Mouse (Mus musculus) MN1 (cell line): ENCODE data around the gene Rhoh.

ENCODE experiments used
- DNase-seq: peaks from one replicate; pipeline ENCODE4 v3.0.0-alpha.2; 2016; ENCODE audit warnings: low spot score

Gene Rhoh

GRCm38 (mm10) chr5:65861154-65861944, at the start of gene Rhoh:
Rhoh (plus strand) TSS chr5:65861213.
- no peak for DNase-seq

DNA sequence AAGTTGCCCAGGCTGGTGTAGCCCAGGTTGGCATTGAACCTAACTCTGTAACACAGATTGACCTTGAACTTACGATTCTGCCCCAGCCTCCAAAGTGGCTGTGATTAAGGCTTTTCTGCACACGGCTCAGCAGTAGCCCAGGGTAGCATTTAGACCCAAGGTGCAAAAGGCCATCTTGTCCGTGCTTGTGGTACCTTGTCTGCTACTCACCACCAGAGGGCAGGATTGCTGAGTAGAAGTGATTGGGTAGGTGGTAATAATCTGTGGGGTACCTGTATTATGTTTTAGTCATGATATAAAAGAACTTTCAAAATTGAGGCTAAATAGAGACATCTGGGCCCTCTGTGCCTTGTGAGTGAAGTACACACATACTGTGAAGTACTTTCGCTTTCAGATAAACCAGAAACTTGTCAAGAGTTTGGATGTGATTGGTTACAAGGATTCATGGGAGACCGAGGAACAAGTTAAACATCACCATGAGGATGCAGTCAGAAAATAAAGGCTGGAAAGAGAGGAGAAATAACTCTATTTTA, 37.3 kb upstream of the Rhoh start:
- DNase-seq = peak; percentile 7

- DNase-seq = no peak
These were observed 34.5 kb upstream of the Rhoh start for GRCm38 (mm10) chr5:65826476-65826875.

GRCm38 (mm10) chr5:65827102-65827501, 33.9 kb upstream of the Rhoh start:
- DNase-seq = no peak

DNA sequence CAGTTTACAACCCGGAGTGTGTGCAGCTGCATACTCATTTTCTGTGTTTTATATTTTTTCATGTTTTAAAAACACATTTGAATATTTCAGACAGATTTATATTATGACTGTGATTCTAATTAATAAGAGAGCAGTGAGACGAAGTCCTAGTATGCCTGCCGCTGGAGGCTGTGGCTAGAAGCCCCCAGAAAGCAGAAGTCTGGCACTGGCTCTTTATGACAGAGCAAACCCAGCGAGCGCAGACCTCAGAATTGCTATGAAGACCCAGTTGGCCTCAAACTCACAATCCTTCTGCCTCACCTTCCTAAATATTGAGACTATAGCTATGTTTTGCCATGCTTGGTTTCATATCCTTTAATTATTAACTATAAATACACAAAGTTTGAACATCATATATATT, 32.8 kb upstream of the Rhoh start:
- DNase-seq = no peak

- no peak for DNase-seq
These were observed 32.0 kb upstream of the Rhoh start for GRCm38 (mm10) chr5:65829059-65829458.

DNA sequence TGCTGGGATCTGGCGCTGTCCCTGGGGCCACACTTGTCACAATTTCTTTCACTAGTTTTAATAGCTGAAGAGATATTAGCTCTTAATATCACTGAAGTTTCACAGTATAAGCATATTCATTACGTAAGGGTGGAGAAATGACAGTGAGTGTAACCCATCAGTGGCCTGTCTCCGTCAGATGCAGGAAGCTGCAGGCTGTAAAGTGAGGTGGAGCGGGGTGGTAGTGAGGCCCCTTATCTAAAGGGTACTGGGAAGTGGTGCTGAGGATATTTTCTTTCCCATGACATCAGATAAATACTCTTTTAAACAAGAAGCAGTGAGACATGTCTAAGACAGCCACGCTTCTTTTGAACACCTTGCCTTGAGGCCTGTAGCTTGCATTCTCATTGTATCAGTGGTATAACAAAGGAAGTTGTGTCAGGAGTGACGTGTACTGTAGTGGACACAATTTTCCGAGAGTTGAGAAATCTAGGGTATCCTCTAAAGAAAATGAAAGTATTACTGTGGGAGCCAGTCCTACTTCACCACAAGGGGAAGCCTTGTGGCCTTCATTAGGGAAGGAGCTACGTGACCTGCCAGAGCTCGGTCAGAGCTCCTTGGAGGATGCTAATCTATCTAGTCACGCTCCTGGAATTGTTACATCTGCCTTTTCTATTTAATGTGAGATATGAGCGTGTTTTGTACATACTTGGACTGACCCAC, 28.9 kb upstream of the Rhoh start:
- DNase-seq = no peak

- DNase-seq = no peak
These were observed 27.9 kb upstream of the Rhoh start for GRCm38 (mm10) chr5:65833092-65833491.

- DNase-seq = no peak
These were observed 27.1 kb upstream of the Rhoh start for GRCm38 (mm10) chr5:65833766-65834498.

- DNase-seq = no peak
These were observed 23.0 kb upstream of the Rhoh start for GRCm38 (mm10) chr5:65838053-65838452.

- no peak for DNase-seq
These were observed 18.1 kb upstream of the Rhoh start for GRCm38 (mm10) chr5:65842947-65843346.

DNA sequence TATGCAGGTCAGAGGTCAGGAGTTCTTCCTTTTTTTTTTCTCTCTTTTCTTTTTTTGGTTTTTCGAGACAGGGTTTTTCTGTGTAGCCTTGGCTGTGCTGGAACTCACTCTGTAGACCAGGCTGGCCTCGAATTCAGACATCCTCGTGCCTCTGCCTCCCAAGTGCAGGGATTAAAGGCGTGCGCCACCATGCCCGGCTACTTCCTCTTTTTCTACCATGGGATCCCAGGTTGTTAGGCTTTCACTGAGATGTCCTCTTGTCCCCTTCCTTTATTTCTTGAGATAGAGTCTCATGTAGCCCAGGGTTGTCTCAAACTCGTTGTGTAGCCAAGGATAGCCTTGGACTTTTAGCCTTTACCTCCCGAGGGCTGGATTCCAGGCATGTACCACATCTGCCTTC, 14.5 kb upstream of the Rhoh start:
- no peak for DNase-seq

DNA sequence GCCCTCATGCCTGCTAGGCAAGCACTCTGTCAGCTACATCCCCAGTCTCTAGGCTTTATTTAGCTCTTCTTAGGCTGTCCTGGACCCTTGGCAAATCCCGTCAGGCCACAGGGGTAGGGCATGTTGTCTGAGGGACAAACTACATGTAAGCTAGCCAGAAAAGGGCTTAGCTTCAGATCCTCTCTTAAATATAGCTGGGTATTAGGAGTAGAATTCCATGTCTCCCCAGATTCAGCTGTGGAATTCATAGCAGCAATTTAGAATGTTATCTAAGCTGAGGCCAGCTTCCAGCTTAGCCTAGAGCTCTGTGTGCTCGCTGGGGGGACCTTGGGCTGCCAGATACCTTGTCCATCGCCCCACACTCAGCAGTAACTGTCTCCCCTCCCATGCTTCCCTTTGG, 14.1 kb upstream of the Rhoh start:
- no peak for DNase-seq

- DNase-seq = no peak
These were observed 13.4 kb upstream of the Rhoh start for GRCm38 (mm10) chr5:65847656-65848055.

- no peak for DNase-seq
These were observed 10.2 kb upstream of the Rhoh start for GRCm38 (mm10) chr5:65850765-65851164.

GRCm38 (mm10) chr5:65854786-65855191, 6.2 kb upstream of the Rhoh start:
- DNase-seq = no peak

DNA sequence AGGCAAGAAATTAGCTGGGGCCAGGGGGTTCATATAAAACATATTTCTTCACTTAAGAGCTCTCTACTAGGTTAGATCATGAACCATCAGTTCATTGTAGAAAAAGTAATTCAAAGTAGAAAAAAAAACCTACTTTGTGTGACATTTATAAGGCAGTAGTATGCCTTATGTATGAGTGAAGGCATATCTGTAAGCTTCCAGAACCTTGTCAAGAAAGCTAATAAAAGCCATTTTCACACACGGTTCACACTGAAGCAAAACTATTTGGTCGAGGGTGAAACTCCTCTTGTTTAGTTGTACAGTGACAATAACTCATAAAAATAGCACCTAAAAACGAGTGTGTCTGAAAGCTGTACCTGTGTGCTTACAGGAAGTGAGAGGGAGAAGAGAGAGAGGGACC, 5.4 kb upstream of the Rhoh start:
- DNase-seq = no peak

DNA sequence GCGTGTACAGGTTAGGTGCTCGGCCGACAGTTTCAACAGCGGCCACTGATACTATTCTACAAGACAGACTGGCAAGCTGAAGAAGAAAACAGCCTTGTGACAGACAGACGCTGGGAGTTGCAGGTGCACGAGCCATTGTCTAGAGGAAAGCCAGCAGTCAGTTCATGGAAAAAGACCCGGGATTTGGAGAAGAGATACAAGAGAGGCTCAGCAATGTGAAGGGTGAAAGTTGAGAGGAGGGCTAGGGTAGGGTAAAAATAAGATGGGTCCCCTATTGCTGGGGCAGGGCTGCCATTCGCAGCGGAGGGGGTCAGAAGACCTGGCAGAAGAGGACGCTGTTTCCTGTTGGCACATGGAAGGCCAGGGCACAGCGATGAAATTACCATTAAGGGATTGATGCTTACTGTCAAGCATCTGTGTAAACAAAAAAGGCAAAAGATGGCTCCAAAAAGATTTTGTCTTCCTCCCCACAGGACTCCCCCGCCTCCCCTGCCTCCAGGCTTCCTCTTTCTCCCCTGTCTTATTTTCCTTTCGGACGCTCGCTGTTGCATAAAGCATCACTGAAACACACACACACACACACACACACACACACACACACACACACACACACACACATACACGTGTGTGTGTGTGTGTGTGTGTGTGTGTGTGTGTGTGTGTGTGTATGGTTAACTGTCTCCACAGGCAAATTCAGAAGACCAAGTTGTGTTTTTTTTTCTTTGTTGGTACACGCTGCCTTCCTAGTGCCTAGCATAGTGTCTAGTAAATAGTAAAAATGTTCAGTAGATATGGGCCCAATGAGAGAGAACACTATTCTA, 4.2 kb upstream of the Rhoh start:
- no peak for DNase-seq

DNA sequence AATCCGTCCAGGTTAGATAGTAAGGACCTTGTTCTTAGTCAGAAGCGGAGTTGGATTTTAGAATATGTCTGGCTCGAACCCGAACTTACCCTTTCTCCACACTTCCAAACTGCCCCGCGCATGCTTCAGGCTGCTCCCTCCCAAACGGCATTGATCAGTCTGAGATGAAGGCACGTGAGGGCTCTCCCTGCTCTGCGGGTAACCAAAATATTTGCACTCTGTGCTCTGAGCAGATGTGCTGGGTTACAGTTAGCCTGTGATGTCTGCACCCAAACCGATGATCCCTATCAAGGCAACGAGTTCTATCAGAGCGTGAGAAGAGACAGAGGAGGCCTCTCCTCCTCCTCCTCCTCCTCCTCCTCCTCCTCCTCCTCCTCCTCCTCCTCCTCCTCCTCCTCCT, 3.1 kb upstream of the Rhoh start:
- no peak for DNase-seq

DNA sequence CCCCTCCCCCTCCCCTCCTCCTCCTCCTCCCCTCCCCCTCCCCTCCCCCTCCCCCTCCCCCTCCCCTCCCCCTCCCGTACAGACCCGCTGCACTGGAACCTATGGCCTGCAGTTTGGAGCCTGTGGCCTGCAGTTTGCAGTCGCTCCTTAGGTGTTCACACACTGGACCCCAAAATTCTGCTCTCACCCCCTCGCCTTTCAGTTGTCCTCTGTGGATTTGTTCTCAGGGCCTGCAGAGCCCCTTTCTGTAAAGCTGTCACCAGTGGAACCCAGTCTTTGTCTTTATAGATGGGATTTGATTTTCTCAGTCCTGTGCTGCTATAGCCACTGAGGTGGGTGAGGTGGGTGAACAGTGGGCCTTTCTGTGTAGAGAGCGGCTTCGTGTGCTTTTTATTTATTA, 2.7 kb upstream of the Rhoh start:
- no peak for DNase-seq

GRCm38 (mm10) chr5:65858898-65859297, 2.1 kb upstream of the Rhoh start:
- DNase-seq = no peak

DNA sequence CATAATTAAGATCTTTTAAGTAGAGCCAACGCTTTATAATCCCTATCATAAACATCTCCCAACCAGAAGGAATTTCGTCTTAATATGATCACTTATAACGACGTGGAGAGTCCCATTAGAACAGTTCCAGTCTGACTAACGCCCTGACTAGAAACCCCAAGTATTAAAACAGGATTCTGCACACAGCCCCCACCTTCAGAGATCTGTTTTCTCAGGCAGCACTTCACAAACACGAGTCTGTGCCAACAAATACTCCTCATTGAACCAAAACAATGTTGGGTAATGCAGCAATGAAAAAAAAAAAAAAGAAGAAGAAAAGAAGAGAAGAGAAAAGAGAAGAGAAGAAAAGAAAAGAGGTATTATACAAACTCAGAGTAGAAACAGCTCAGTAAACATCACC, 1.6 kb upstream of the Rhoh start:
- no peak for DNase-seq
